12 mouse cellular contexts compared by ENCODE assay signal in the genomic region with DNA sequence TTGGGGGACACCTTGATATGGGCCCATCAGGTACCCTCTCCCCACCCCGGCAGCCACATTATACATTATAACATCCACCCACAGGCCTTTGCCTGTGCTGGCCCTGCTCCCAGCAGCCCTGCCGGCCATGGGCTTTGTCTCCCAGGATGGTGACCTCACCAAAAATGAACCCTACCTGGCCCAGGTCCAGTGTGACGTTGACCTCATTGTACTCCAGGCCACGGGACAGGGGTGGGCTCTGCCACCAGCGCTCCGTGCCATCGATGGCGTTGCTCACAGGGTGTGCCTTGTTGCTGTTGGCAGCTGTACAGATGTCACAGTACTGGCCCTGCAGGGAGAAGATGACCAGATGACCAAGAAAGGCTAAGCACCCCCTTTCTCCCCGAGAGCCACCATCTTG. TPM values are rescaled to one million over a fixed set of nuclear protein-coding genes. Genes with fewer than 3 reads are reported as not detected.
DNase-seq lines count a peak whose midpoint lies in the region; ATAC-seq and TF ChIP-seq lines count a peak whose summit lies in the region.
"Had no signal": no experiment of that assay in that cellular context is flagged by ENCODE, and none has a peak within 500 bp of the region (broad histone marks: within the 10 kb centered on the region; RNA-seq: fewer than 3 reads in every experiment).

No protein-coding gene starts in this region.

- TF ChIP-seq CTCF in thymus, adult 2 months (IDR thresholded peaks at IDR 0.05; ENCODE audit: borderline replicate concordance, control insufficient read depth, extremely low read depth, insufficient read depth, low read length, poor library complexity), result no peak

- no peaks in the 10 kb centered on the region for H3K36me3 ChIP-seq in kidney, embryonic 15.5 days
- no peaks in the 10 kb centered on the region for H3K36me3 ChIP-seq in lung, embryonic 16.5 days (ENCODE audit: control insufficient read depth, insufficient read depth, low read length)
- H3K36me3 ChIP-seq in thymus, adult 2 months (ENCODE audit: control insufficient read depth, insufficient read depth, low read length), result no peaks in the 10 kb centered on the region
- H3K36me3 ChIP-seq: embryonic facial prominence, embryonic 15.5 days; limb, embryonic 15.5 days had no signal

- no peak overlapping the region for H3K4me3 ChIP-seq in kidney, embryonic 15.5 days (replicated peaks)
- no peak overlapping the region for H3K4me3 ChIP-seq in lung, embryonic 16.5 days (ENCODE audit: low read length)
- H3K4me3 ChIP-seq in thymus, adult 2 months (ENCODE audit: control insufficient read depth, insufficient read depth, low read length), result no peak overlapping the region
- H3K4me3 ChIP-seq: embryonic facial prominence, embryonic 15.5 days; limb, embryonic 15.5 days; midbrain, embryonic 10.5 days had no signal

- ATAC-seq in kidney, embryonic 15.5 days (replicated peaks; ENCODE audit: low FRiP score), result no peak
- ATAC-seq in lung, embryonic 16.5 days (ENCODE audit: low read depth), result no peak

- 91% methylated on average over 9 of the region's 9 CpGs for WGBS in kidney, embryonic 15.5 days
- WGBS in lung, embryonic 16.5 days, result 77% methylated on average over 9 of the region's 9 CpGs
- 96% methylated on average over 9 of the region's 9 CpGs for WGBS in thymus, adult 2 months

- no peak overlapping the region for H3K9ac ChIP-seq in kidney, embryonic 15.5 days
- 0 out of 2 replicates have a peak overlapping the region, but pooled peaks have one; percentile 8 for H3K9ac ChIP-seq in lung, embryonic 16.5 days (ENCODE audit: low read length)
- H3K9ac ChIP-seq: embryonic facial prominence, embryonic 15.5 days; limb, embryonic 15.5 days had no signal

- TF ChIP-seq POLR2A in thymus, adult 2 months (IDR thresholded peaks at IDR 0.05; ENCODE audit: control insufficient read depth, extremely low read depth, insufficient read depth, low read length, poor library complexity), result no peak

- H3K9me3 ChIP-seq in kidney, embryonic 15.5 days (replicated peaks), result no peaks in the 10 kb centered on the region
- H3K9me3 ChIP-seq in lung, embryonic 16.5 days (ENCODE audit: control insufficient read depth, low read length), result no peaks in the 10 kb centered on the region
- H3K9me3 ChIP-seq: embryonic facial prominence, embryonic 15.5 days; limb, embryonic 15.5 days; midbrain, embryonic 10.5 days had no signal

- H3K4me1 ChIP-seq in kidney, embryonic 15.5 days, result peaks cover 91% of the 10 kb centered on the region
- H3K4me1 ChIP-seq in lung, embryonic 16.5 days (replicated peaks; ENCODE audit: control insufficient read depth, insufficient read depth, low read length), result peaks cover 65% of the 10 kb centered on the region
- no peaks in the 10 kb centered on the region; the same call in 1 of the 2 replicates for H3K4me1 ChIP-seq in thymus, adult 2 months (replicated peaks; ENCODE audit: control insufficient read depth, insufficient read depth, low read length)

- peak; percentile 52 for DNase-seq in kidney, adult 11 months
- peak; percentile 84 for DNase-seq in 3134 (ENCODE audit: extremely low read depth, insufficient read length, low spot score)
- peak; percentile 52 for DNase-seq in Muller cell, postnatal 12 days (ENCODE audit: inconsistent ontology term)
- DNase-seq in embryo, embryonic 11 days, result no peak
- DNase-seq in thymus, adult 2 months, result no peak
- DNase-seq: cerebellum, adult 9-10 months; right cerebral cortex, postnatal 14 days had no signal

- H3K27ac ChIP-seq in kidney, embryonic 15.5 days, result no peak overlapping the region
- peak overlapping the region; percentile 75 for H3K27ac ChIP-seq in lung, embryonic 16.5 days (ENCODE audit: low read length)
- no peak overlapping the region for H3K27ac ChIP-seq in thymus, adult 2 months (ENCODE audit: control insufficient read depth, insufficient read depth, low read length)
- H3K27ac ChIP-seq: embryonic facial prominence, embryonic 15.5 days; limb, embryonic 15.5 days; midbrain, embryonic 10.5 days had no signal

- peaks cover 30% of the 10 kb centered on the region for H3K27me3 ChIP-seq in kidney, embryonic 15.5 days
- H3K27me3 ChIP-seq in lung, embryonic 16.5 days (ENCODE audit: control insufficient read depth, insufficient read depth, low read depth, low read length), result peaks cover 5% of the 10 kb centered on the region; the same call in 1 of the 2 replicates
- peaks cover 4% of the 10 kb centered on the region; the same call in 1 of the 2 replicates for H3K27me3 ChIP-seq in thymus, adult 2 months (ENCODE audit: control insufficient read depth, insufficient read depth, low read length)

- H3K4me2 ChIP-seq in kidney, embryonic 15.5 days, result no peak overlapping the region
- no peak overlapping the region for H3K4me2 ChIP-seq in lung, embryonic 16.5 days (ENCODE audit: low read depth, low read length)
- H3K4me2 ChIP-seq: embryonic facial prominence, embryonic 15.5 days; limb, embryonic 15.5 days had no signal

RNA-seq across cellular contexts. Expression of a gene that starts 4.6 kb away (rescaled TPM):
- polyA plus RNA-seq in kidney, embryonic 15.5 days (2015; fragmentation: Nextera tagmentation; extraction: Ambion mirVana), result 40.6 and 46.7 TPM in 2 replicates
- polyA plus RNA-seq in lung, embryonic 16.5 days (2015; fragmentation: Nextera tagmentation; extraction: Ambion mirVana), result 102 and 112 TPM in 2 replicates
- polyA plus RNA-seq in thymus, adult 2 months (2012; rRNA removed), result 9.2 and 13.1 TPM in 2 replicates

RNA-seq across cellular contexts. Expression of a gene that starts 36.1 kb away (rescaled TPM):
- 637 and 713 TPM in 2 replicates for polyA plus RNA-seq in kidney, embryonic 15.5 days (2015; fragmentation: Nextera tagmentation; extraction: Ambion mirVana)
- polyA plus RNA-seq in lung, embryonic 16.5 days (2015; fragmentation: Nextera tagmentation; extraction: Ambion mirVana), result 455 and 526 TPM in 2 replicates
- 3,034 and 4,273 TPM in 2 replicates for polyA plus RNA-seq in thymus, adult 2 months (2012; rRNA removed)

RNA-seq across cellular contexts. Expression of a gene that starts 49.8 kb away (rescaled TPM):
- polyA plus RNA-seq in kidney, embryonic 15.5 days (2015; fragmentation: Nextera tagmentation; extraction: Ambion mirVana), result 193 and 207 TPM in 2 replicates
- 162 and 173 TPM in 2 replicates for polyA plus RNA-seq in lung, embryonic 16.5 days (2015; fragmentation: Nextera tagmentation; extraction: Ambion mirVana)
- polyA plus RNA-seq in thymus, adult 2 months (2012; rRNA removed), result 209 and 213 TPM in 2 replicates

RNA-seq across cellular contexts. Expression of a gene that starts 52.2 kb away (rescaled TPM):
- polyA plus RNA-seq in kidney, embryonic 15.5 days (2015; fragmentation: Nextera tagmentation; extraction: Ambion mirVana), result 11.8 and 12.3 TPM in 2 replicates
- 6.3 and 8.4 TPM in 2 replicates for polyA plus RNA-seq in lung, embryonic 16.5 days (2015; fragmentation: Nextera tagmentation; extraction: Ambion mirVana)
- 25.7 and 27.3 TPM in 2 replicates for polyA plus RNA-seq in thymus, adult 2 months (2012; rRNA removed)

Comparison
In these comparisons a context has a peak if more than half of its experiments do, and no peak if none do; other contexts are left out.
1. DNase-seq: peak in kidney, adult 11 months (single experiment), 3134 (single experiment) and Muller cell, postnatal 12 days (single experiment); none in embryo, embryonic 11 days (single experiment) and thymus, adult 2 months (single experiment).